Mouse (Mus musculus): ENCODE measurements at regions not wholly inside any gene's neighbourhood (a gene's known extent, or its start where the extent isn't known, plus 50 kb on each side); places are given as distances from the start of the nearest gene placed in this dataset.

- no peak for DNase-seq (ENCODE audit: low read depth)
These were observed 391.2 kb downstream of the H2al1j start for GRCm38 (mm10) chrX:11718778-11719177.

DNA sequence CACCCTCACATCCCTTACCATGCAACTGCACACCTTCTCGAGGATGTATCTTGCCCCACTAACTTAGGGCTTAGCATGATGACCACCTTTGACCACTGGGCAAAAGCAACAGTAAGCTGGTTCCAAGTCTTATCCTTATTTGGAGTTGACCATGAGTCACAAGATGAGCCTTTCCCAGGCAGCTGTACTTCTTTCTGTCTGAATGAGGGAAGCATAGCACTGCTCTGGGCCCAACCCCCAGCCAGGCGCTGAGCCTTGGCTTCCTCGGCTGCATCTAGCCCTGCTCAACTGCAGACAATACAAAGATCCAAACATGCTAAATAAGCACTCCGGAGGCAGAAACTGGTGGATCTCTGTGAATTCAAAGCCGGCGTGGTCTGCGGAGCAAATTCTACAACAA lies 392.9 kb downstream of the H2al1j start:
- DNase-seq (ENCODE audit: low read depth): no peak

GRCm38 (mm10) chrX:11722730-11723129 lies 395.1 kb downstream of the H2al1j start:
- no peak for DNase-seq (ENCODE audit: low read depth)

- DNase-seq (ENCODE audit: low read depth): no peak
These were observed 397.1 kb downstream of the H2al1j start for GRCm38 (mm10) chrX:11724718-11725117.

DNA sequence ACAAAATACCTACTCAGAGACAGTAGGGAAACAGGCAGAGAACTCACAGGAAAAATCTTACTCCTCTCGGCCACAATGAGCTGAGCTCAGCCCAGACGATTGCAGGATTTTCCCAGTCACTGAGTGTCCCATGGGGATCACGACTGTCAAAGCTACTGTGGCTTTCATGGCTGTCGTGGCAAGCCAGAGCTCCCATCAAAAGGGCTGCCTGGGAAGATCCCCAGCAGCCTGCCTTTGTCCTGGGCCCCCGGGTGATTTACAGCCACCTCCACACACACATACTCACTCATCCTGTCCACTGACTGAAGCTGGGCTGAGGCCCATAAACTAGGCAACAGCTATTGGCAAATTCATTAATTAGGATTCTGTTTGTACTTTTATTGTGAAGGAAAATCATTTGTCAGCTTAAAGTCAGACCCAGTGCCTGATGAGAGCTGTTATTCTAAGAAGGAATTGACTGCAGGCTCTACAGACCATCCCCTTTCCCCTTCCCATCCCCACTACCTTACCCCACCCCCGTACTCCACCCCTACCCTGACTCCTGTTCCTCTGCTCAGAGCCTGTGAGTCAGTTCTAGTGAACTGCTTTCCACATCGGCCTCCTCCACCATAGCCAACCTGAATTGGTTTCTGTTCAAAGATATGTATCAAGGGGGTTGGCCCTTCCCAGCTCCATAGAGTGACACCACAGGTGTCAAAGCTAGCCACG lies 399.1 kb downstream of the H2al1j start:
- no peak for DNase-seq (ENCODE audit: low read depth)

GRCm38 (mm10) chrX:11728481-11728880 lies 400.9 kb downstream of the H2al1j start:
- DNase-seq (ENCODE audit: low read depth): no peak

DNA sequence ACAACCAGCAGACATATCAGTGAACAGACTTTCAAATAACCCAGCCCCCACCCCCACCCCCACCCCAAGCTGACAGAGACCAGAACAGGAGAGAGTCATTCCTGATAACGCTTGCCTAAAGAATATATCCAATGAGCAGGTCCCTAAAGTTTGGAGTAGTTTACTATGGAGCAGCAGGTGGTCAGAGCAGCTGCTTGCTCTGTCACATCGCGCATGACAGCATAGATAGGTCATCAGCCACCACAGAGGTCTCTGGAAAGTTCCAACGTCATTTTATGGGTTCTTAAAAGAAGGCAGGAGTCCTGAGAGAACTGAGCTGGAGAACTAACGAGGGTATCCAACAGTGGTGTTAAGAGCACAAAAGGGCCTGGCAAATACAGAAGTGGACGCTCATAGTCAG lies 402.4 kb downstream of the H2al1j start:
- no peak for DNase-seq (ENCODE audit: low read depth)

- no peak for DNase-seq (ENCODE audit: low read depth)
These were observed 404.7 kb downstream of the H2al1j start for GRCm38 (mm10) chrX:11732371-11732770.

DNA sequence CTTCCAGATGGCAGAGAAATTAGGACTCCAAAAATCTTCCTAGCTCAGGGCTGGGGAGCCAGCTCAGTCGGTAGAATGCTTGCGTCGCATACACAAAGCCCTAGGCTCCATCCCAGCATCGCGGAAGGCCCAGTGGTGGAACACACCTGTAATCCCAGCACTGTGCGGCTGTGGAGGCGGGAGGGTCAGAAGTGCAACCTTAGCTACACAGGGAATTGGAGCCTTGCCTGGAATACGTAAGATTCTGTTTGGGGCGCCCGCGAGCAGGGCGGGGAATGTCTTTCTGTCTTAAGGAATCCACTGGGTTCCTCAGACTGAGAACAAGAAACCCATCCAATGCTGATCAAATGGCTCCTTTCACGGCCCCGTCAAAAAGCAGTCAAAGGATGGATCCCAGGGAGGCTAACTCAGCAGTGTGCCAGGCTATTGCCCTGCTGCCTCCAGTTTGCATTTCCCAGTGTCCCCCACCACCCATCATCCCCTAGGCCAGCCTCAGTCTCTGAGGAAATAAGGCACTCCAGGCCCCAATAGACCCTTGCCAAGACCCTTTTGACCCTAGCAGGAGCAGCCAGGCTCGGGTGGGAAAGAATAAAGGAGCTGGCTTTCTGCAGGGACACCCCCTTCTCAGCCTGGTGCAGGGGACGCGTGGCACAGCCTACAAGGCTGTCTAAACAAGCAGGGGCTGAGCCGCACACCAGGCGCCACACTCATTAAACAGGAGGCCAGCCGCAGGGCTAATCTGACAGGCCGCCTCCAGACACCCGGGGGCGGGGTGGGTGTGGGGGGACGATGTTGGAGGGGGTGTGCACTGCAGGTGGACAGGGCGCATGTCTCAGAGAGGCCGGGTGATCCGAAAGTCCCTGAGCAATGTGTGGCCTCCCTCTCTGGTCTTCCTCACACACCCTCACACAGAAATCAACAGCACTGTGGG lies 407.1 kb downstream of the H2al1j start:
- DNase-seq (ENCODE audit: low read depth): no peak

GRCm38 (mm10) chrX:11735516-11736170 lies 408.0 kb downstream of the H2al1j start:
- DNase-seq (ENCODE audit: low read depth): no peak

DNA sequence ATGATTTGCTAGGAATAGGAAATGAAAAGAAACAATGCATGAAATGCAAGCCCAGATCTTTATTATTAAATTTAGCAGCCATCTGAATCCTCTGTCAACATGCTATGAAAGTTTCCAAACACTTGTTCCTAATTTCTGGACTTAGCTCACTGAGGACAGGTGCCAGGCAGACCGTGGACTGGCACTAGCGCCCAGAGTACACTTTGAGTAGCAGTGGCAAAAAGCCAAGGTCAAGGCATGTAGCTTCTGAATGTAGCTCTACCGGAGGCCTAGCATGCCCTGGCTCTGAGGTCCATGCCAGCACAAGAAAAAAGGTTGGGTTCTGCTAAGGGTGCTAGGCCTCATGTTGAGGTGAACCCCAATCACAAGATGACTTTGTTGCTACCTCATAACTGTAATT lies 408.9 kb downstream of the H2al1j start:
- no peak for DNase-seq (ENCODE audit: low read depth)

- DNase-seq (ENCODE audit: low read depth): no peak
These were observed 411.9 kb downstream of the H2al1j start for GRCm38 (mm10) chrX:11739565-11739964.

GRCm38 (mm10) chrX:11745911-11746310 lies 414.2 kb downstream of the Bcor start:
- no peak for DNase-seq (ENCODE audit: low read depth)

- no peak for DNase-seq (ENCODE audit: low read depth)
These were observed 412.6 kb downstream of the Bcor start for GRCm38 (mm10) chrX:11747386-11748121.

DNA sequence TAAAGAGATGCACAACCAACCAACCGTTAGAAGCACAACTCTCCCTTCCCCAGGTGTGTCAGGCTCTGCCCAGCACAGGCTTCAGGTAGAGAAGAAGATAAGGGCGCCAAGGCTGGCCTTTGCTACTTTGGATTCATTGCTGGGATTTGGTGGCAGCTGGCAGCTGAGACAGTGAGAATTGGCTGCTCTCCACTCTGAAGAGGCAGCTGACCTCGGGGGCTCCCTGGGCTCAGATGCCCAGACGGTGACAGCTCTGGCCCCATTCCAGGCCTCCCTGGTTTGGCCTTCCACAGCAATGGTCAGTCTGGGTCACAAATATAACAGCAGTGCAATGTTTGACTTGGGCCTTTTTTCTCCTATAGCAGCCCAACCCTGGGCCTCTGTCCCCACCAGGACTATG lies 411.9 kb downstream of the Bcor start:
- DNase-seq (ENCODE audit: low read depth): no peak

GRCm38 (mm10) chrX:11752513-11752912 lies 407.6 kb downstream of the Bcor start:
- DNase-seq (ENCODE audit: low read depth): no peak

GRCm38 (mm10) chrX:11752973-11753590 lies 407.1 kb downstream of the Bcor start:
- DNase-seq (ENCODE audit: low read depth): no peak

DNA sequence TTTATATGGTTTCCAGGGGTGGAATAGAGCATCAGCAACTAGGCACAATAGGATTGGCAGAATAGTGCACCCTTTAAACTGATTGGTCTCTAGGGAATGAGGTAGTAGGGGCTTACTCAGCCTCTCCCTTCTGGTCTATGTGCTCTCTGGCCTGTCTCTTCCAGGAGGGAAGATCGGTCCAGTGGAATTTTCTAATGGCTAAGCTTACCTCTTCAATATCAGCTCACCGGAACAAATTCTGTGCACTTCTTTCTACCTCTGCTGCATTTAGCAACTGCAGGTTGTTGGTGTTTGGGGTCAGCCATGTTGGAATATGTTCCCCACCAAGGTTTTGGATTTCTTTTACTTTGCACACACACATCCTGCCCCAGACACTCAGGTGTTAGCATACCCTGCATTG lies 405.1 kb downstream of the Bcor start:
- DNase-seq (ENCODE audit: low read depth): no peak

DNA sequence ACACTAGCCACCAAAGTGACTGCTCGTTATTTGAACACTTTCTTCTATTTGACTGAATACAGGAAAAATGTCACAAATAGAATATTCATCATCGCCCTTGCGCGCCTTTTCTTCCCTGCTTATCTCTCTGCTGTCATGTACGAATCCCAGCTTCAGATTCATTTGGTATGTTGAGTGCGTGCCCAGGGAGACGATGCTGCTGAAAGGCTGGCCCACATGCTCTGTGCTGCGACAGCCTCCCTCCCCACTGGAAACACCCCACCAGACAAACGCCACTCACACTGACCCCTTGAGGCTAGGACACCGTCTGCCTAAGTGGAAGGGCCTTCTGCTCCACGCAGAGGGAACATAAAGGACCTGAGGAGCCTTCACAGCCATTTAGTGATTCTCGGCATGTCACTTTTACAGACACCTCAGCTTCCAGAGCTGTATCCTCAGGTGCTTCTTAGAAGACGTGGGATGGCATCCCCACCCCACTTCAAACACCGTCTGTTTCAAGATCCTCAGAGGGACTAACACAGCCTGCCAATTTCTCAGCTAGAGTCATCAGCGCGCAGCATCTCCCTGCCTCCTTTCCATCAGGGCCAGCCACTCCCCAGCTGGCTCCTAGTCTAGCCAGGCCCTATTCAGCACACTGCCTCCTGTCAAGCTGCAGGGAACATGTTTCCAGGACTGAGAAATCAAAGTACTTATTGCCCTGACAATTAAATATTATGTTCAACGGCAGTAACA lies 396.6 kb downstream of the Bcor start:
- no peak for DNase-seq (ENCODE audit: low read depth)

GRCm38 (mm10) chrX:11776236-11776899 lies 383.8 kb downstream of the Bcor start:
- DNase-seq (ENCODE audit: low read depth): no peak

Data from gonadal fat pad, adult 2 months (tissue).